Mouse (Mus musculus) colon, adult 2 months (tissue): ENCODE data around the gene Srrm3. TPM values are rescaled to one million over a fixed set of nuclear protein-coding genes. Genes with fewer than 3 reads are reported as not detected.

ENCODE experiments used
- polyA plus RNA-seq: library from polyadenylated mRNA; depleted of rRNA; stranded (reverse); fragments of >200 nt; gene quantifications from 2 replicates; pipeline ENCODE4 v1.2.3, GENCODE M21; 2012; rRNA removed

Gene Srrm3
- 0.80 and 0.88 TPM in 2 replicates for polyA plus RNA-seq

DNA sequence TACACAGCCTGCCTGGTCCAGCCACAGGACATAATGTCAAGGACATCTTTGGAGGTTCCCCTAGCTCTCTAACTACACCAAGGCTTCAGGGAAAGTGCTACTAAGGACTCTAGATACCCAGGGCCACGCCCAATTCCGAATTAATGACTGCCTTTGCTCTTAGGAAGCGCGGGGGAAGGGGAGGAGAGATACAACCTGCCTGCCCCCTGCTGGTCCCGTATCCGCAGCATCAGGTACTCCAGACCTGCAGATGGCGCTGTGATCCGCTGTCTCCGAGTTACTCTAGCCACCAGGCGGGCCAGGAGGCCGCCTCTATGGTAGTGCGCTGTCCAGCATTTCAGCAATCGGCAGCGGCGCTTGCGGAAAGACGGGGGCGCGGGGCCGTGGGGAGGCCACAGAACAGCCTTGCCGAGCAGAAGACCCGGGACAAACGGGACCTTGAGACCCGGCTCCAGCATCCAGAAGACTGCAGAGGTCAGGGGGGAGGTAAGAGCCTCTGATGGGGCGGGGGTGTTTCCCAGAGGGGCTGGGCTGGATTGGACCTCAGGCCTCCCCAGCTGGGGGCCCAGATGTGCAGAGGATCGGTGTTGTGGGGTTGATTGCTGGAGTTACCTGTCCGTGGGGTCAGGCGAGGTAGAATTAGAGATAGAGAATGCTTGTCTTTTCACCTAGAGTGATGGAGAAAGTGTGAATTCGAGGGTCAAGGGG lies at the start of gene Srrm3:
Gene Srrm3, plus strand, starts transcription at position 336 of the 708 bp plus-strand sequence.

DNA sequence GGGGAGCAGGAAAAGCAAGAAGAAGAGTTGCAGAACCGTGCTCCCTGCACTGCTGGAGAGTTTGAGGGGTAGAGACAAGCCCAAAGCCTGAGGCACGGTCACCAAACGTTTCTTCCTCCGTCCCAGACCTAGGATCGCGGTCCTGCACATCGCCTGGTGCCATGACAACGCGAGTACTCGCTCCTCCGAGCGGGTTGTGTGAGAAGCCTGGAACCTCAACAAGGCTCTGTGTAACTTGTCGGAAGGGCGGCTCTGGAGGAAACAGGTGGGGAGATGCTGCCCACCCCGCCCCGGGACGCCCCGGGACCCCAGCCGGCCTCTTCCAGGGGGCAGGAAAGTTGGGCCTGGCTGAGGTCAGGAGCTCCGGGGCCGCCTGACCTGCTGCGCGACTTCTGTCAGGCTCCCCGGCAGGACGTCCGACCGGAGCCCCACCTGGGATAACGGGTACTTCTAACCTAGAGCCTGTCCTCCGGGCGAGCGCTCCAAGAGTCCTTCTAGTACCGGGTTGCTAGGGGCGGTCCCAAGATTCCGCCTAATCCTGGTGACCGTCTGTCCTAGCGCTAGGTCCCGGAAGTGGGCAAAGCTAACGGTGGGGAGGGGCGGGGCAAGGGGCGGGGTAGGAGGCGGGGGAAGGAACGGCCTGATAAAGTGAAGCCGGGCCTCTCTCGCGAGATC lies 28.8 kb upstream of the Srrm3 start, which contains the start of gene Styxl1:
Gene Styxl1, minus strand, starts transcription at position 590 of the 675 bp plus-strand sequence.

GRCm38 (mm10) chr5:135778471-135779445 lies 27.9 kb upstream of the Srrm3 start, which contains the start of gene Mdh2:
TSS of gene Mdh2 (plus strand) at chr5:135778480.

GRCm38 (mm10) chr5:135887675-135888102 lies 81.0 kb downstream of the Srrm3 start, which contains the start of gene Hspb1:
TSS of gene Hspb1 (plus strand) at chr5:135887919.

Other genes with a start within 250 kb of the Srrm3 start
- gene Ccl26, start 243.3 kb upstream of the Srrm3 start, polyA plus RNA-seq, result not detected in 2 replicates
- 0.26 and 0.43 TPM in 2 replicates for gene Ccl24, start 233.8 kb upstream of the Srrm3 start, polyA plus RNA-seq
- gene Rhbdd2, start 174.3 kb upstream of the Srrm3 start, polyA plus RNA-seq, result 20.7 and 24.9 TPM in 2 replicates
- gene Por, start 136.9 kb upstream of the Srrm3 start, polyA plus RNA-seq, result 165 and 185 TPM in 2 replicates
- gene Tmem120a, start 62.4 kb upstream of the Srrm3 start, polyA plus RNA-seq, result 45.7 and 63.6 TPM in 2 replicates
- 0.12 TPM in 1 of 2 replicates, not detected in the other for gene Styxl1, start 28.5 kb upstream of the Srrm3 start, polyA plus RNA-seq
- gene Mdh2, start 28.4 kb upstream of the Srrm3 start, polyA plus RNA-seq, result 570 and 601 TPM in 2 replicates
- 537 and 542 TPM in 2 replicates for gene Hspb1, start 81.0 kb downstream of the Srrm3 start, polyA plus RNA-seq
- gene Ywhag, start 127.7 kb downstream of the Srrm3 start, polyA plus RNA-seq, result 47.6 and 51.1 TPM in 2 replicates
- gene Ssc4d, start 167.6 kb downstream of the Srrm3 start, polyA plus RNA-seq, result 4.8 and 6.5 TPM in 2 replicates
- not detected in 2 replicates for gene Zp3, start 173.2 kb downstream of the Srrm3 start, polyA plus RNA-seq
- gene Dtx2, start 187.9 kb downstream of the Srrm3 start, polyA plus RNA-seq, result 17.9 and 19.8 TPM in 2 replicates
- 6.4 and 10.7 TPM in 2 replicates for gene Upk3b, start 231.6 kb downstream of the Srrm3 start, polyA plus RNA-seq
- 1.2 and 1.7 TPM in 2 replicates for gene Upk3bl, start 247.6 kb downstream of the Srrm3 start, polyA plus RNA-seq